Mouse (Mus musculus) frontal cortex, adult 2 months (tissue): Measurements from ENCODE around the gene Edem2. TPM values are rescaled to one million over a fixed set of nuclear protein-coding genes. Genes with fewer than 3 reads are reported as not detected.
A peak's percentile ranks its signal among the peaks of the same experiment; 100 is the strongest.

Experiments
- DNase-seq, 2 experiments: peaks; one replicate each; pipeline ENCODE4 v3.0.0; 2022; ENCODE audit warnings: low spot score in 1 of 2; ENCODE audit errors: extremely low spot score in 1 of 2
- polyA plus RNA-seq: library from polyadenylated mRNA; depleted of rRNA; stranded (reverse); fragments of >200 nt; gene quantifications from 2 replicates; pipeline ENCODE4 v1.2.3, GENCODE M21; 2012; rRNA removed

Gene Edem2
- 38.4 and 39.6 TPM in 2 replicates for polyA plus RNA-seq

DNA sequence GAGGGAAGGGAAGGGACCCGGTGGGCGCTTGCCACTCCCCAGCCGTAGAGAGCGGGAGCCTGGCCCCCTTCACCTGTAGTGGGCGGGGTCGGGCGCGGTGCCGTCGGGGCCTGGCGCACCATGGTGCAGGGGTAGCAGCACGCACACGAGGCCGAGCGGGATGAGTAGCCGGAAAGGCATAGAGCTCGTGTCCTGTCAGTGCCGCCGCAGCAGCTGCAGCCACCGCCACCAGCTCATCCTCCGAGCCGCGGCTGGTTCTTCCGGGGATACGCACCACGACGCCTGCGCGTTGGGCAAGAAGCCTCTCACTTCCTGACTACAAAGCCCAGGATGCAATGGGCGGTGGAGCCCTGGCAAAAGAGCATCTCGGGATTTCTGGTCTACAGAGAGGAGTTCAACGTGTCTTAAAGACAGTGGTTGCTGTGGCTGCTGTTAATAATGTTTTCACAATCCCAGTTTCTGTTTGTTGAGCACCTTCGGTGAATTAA lies at the start of gene Edem2:
TSS of gene Edem2 (minus strand) at position 318 of the 488 bp plus-strand sequence.
- peak; percentile 89 to 94 for DNase-seq

DNA sequence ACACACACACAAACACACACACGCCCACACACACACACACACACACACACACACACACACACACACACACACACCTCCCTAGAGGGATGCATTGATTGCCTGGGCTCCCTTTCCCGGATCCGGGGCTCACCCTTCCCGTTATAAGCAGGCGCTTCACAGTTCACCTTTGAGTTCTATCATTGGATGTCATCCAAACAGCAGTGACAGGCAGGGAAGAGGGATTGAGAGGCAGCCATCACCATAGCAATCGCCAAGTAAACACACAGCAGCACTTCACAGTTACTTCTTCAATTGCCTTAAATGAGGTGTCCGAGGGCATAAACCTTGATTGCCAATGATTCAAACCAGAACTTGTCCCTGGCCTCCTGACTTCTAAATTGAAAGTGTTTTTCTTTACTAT lies 49.8 kb upstream of the Edem2 start:
- DNase-seq: no peak

DNA sequence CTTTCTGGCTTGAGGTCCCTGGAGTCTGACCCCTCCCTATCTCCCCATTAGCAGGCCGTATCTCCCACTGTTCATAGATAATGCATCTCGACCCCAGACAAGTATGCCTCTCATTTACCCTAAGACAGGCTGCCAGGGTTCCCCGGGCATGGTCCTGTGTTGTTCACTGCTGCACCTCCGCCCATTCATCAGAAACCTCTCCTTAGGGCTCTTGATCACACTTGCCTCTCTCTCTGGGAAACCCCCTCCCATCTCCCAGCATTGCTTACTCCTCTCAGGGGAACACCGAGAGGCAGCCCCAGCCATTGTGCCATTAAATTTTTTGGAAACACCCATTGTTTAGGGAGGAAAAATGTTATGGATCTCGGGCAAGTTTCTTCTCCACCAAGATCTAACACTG lies 48.7 kb upstream of the Edem2 start:
- no peak for DNase-seq

DNA sequence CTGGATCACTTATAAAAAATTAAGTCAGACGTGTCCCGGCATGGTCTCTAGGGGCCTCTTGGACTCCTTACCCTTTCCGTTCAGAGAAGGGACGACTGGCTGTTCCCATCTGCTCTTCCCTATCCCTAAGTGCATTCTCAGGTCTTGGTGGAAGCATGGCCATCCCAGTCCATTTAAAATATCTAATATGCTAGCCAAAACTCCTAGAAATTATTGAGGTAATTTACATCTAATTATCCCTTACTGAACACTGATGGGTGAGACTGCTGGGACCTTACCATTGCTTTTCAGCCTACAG lies 48.4 kb upstream of the Edem2 start:
- no peak for DNase-seq

DNA sequence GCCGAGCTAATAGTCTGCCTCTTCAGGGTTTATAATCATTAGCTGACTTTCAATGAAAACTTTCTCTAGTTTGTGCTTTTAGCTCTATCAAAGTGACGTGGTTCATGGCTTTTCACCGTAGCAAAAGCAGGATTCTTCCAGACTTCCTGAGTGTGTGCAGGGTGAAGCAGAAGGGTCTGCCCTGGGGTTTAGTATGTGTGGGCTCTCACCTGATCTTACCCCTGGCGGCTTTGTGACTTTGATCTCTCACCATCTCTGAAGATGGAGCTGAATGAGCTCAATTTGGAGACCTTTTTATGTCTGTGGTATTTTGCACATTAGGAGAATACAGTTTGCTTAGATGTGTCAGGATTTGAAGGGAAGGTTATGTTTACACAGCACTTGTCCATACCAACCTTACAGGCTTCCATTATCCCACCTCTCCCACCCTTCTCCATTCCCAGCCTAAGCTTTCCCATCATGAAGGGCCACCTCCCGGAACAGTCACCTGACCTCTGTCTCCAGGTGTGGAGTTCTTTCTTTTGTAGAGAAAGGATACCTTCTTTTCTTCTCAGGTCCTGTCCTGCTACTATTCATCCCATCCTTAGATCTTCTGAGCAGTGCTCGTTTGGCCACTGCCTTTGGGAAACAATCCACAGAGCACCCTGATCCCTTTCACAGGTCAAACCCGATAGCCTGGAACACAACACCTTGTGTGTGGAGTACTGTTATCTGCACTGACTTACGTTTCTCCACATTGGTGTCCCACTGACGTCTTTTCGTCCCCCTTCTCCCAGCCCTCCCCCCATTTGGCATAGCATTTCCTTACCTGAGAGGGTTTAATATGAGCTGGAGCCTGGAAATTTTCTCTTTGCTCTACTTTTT lies 47.8 kb upstream of the Edem2 start:
- no peak for DNase-seq

DNA sequence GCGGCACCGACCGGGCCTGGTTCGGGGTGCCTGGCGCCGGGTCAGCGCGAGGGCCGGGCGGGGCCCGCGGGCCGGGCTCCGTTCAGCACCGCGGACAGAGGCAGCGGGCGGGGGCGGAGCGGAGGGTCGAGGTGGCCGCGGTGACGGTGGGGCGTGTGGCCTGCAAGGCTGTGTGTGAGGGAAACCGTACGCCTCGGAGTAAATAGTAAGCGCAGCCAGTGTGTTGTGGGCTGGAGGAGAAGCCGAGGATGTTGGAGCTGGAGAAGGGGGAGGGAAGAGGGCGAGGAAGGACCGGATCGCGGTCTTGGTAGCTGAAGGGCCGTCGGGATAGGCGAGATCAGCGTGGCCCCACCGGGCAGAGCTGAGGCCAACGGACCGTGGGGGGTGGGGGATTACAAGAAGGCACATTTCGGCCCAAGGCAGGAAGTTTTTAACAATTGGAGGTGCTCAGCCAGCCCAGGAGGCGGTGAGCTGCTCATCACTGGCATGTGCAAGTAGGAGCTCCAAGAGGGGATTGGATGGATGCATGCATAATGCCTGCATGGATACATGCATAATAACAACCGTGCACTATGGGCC lies 46.5 kb upstream of the Edem2 start:
- DNase-seq: peak in 1 of 2 experiments; percentile 42

DNA sequence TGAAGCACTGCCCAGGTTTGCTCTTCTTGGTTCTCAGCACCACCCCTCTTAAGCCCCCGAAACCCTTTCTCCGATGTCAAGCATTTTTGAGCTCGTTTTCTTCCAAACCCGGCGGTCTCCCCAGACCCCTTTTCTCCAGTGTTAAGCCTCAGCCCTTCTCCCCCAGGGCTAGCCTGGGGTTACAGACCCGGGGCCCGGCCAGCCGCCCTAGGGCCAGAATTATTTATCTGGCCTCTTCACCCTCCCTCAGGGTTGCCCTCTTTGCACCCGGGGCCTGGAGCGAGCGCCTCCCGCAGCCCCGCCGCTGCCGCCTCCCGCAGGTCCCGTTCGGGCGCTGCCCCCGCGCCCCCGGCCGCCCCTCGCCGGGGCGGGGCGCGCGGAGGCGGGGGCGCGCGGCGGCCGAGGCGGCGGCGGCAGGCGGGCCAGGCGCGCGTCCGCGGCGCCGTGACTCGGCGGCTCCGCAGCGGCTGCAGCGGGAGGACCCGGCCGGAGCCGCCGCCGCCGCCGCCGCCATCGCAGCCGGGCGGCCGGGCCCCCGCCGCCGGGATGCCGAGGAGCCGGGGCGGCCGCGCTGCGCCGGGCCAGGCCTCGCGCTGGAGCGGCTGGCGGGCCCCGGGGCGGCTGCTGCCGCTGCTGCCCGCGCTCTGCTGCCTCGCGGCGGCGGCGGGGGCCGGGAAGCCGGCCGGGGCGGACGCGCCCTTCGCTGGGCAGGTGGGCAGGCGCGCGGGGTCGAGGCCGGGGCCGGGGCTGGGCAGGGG lies 45.8 kb upstream of the Edem2 start, which contains the start of gene Mmp24:
TSS of gene Mmp24 (plus strand) at position 416 of the 758 bp plus-strand sequence.
- no peak for DNase-seq

DNA sequence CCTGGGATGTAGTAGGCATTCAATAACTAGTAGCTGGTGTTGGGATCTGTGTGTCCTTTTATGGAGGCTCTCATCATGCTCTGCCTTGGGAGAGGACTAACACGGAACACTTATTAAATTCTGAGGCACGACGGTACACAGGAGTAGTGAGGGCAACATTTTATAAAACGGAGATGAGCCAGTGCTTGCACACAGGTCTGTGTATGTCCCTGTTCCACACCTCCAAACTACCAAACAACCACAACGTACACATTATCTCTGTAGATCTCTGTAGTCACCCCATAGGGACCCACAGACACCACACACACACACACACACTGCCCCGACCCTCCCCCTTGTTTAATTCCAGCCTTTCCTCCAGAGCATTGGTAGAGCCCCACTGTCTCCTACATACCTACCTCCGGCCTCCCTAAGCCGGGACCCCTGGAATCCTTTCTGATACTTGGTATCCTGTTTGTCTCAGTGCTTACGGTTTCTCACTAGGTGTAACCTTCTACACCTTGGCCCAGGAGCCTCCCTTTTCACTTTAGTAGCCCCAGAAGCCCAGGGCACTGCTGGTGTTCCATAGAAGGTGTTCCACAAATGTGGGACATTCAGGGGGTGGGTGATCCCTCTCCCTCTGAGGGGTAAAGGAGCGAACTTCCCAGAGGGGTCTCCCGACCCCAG lies 45.1 kb upstream of the Edem2 start:
- no peak for DNase-seq

DNA sequence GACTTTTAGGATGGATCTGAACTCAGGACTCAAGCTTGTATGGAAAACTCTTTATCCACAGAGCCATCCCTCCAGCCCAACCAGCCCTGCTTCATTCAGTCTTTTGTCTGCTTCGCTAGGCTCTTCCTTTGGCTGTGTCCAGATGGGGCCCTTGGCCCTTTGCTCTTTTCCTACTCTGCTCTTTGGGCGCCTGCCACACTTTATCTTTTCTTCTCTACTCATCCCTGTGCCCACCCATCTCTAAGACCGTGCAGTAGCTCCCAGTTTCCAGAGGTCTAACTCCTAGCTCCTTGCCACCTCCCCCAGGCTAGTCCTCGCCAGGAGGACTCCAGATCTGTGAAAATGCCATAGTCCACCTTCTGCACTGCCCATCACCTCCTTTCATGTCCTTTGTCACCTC lies 44.4 kb upstream of the Edem2 start:
- DNase-seq: no peak

DNA sequence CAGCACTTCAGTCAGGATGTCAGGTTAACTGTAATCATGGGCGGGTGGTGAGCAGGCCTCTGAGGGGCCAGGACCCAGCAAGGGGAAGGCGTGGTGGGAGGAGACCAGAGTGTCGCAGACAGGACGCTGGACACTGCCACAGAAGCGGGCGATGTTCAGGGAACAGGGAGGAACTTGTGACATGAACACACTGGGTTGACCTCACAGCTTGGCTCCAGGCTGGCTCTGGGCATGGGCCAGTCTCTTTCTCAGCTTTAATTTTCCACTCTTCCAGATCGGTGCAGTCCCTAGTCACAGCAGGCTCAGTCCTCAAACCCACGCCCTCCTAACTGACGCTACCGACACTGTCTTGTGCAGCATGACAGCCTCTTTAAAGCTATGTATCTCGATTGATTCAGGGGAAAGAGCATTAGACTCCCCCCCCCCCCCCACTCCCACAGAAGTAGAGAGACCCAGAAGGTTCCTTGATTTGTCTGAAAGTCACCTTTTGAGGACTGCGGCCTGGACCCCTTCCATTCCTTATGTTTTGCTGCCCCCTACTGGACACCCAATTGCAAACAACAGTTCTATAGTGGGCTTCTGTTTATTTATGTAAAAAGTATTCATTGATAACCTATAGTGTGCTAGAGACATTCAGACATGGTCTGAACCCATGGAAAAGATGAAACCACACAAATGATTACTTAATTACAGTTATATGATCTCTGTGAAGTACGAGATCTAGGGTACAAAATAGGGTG lies 35.6 kb upstream of the Edem2 start:
- peak in 1 of 2 experiments; percentile 86 for DNase-seq

DNA sequence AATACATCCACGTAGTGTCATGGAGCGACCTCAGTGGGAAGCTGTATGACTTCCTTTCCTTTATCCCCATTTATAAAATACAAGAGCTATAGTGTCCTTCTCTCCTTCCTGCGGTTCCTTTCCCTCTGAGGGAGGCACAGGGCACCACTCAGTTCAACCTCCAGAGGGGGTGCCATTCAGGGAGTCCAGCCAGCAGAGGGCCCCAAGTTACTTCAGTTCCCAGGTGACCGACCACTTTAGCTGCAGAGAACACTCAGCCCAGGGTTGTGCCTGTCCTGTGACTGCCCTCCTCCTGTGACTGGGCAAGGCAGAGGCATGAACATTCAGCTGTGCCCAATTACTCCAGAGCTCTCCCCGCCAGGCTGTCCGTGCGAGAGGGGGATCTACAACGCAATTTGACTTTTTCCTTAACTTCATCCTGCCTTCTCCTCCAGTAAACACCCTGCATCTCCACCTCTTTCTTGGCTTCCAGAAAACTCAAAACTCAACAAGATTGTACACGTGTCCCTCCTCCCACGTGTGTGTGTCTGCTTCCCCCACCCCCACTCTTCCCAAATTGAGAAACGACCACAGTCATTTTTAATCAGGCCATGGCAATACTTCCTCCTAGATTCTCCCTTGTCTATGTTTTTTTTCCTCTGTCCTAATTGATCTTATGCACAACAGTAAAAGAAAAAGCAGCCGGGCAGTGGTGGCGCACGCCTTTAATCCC lies 27.7 kb upstream of the Edem2 start:
- no peak for DNase-seq

DNA sequence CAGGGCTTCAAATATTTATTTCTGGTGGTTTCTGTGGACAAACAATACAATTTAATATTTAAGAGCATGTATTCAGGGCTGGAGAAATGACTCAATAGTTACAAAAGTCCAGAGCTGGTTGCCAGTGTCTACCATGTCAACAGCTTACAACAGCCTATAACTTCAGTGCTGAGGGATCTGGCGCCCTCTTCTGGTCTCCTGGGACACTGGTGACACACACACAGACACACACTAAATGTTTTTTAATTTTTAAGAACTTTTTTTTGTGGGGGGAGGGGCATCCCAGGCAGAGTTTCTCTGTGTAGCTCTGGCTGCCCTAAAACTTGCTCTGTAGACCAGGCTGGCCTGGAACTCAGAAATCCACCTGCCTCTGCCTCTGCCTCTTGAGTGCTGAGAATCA lies 26.5 kb upstream of the Edem2 start:
- DNase-seq: peak in 1 of 2 experiments; percentile 34

DNA sequence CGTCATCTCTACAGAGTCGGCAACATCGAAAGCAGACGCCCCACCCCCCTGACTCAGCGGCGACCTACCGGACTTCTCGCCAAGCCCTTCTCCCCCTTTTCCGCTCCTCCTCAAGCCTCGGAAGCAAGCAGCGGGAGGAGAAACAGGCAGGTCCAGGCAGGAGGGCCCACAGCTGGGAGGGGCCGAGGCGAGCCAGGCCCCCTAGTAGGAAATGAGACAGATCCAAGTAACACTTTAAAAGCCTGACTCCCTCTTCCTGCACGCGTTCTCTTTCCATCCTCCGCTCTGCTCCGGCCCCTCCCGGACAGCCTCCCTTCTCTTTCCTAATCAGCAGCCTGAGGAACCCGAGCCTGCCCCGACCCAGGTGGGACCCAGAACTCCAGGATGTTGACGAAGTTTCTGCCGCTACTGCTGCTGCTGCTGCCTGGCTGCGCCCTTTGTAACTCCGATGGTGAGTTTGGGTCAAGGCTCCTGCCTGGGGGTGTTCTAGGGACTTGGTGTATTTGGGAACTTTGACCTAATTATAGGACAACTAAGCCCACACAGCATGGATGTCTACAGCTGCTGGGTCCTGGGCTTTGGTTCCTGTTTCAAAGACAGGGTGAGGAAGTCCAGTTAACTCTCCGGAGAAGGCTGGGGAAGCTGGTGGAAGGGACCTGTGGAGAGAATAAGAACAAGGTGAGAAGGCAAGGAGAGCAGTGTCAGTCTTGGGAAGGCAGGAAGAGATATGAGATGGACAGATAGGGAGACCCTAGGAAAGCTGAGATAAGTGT lies 21.9 kb upstream of the Edem2 start, which contains the start of gene Procr:
TSS of gene Procr (plus strand) at position 104 of the 773 bp plus-strand sequence.
- no peak for DNase-seq

DNA sequence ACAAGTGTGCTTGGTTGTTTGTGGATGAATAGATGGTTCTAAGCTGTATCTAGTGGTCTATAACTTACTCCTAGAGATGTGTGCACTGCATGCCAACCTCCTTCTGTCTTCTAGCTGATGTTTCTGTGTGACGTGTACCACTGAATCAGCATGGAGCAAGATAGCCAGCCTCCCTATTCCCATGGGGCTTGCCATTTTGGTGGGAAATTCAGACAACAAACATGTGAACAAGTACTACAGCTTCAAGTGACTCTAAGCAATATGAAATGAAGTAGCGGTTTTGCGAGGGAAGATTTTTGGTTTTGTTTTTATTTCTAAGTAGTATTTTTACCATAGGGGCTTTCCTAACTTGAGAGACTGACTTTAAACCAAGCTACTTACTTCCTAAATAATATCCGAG lies 20.1 kb upstream of the Edem2 start:
- no peak for DNase-seq

DNA sequence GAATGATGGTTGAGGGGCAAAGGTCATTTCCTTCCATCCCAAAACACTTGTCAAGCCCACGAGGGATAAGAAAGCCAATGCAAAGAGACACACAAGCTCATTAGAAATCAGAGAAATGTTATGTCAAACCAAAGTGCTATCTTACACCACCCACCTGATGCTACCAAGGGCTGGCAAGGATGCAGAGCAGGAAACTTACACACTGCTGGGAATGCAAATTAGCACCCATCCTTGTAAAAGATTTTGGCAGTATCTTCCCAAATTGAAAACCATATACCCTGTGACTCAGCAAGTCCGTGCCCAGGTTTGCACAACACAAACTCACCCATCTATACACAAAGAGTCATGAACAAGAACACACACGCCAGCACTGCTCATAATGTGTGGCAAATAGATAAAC lies 16.2 kb upstream of the Edem2 start:
- peak in 1 of 2 experiments; percentile 25 for DNase-seq

DNA sequence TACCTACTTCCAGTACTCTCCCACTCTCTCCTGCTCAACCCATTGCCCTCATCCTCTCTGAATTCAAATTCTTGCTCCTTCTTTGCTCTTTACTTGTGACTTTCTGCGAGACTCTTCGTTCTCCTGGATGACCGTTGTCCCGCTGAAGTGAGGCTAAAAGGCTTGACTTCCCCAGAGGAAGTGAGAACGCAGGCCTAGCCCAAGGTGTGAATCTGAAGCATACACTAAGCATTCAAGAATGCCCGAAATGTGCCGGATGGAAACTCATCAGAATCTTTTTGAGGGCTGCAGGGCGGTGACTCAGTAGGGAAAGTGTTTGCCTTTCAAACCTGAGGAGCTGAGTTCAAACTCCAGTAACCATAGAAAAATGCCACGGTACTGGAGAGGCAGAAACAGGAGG lies 14.1 kb upstream of the Edem2 start:
- no peak for DNase-seq

DNA sequence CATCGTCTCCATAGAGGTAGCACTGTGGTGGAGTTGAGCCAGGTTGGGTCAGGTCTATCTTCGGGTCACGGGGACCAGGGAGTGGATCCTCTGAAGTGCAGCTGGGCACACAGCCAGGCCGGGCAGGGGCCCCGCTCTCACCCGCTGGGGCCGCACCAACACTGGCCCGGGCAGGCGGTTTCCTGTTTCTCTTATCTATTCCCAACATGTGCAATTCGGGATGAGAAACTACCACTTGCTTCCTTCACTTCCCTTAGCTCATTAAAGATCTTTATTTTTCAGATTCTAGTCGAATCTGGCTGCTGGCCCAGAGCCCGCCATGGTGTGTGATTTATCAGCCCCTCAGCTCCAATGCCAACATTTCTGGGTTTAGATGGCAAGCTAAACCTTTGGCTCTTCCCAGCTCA lies 13.7 kb upstream of the Edem2 start:
- DNase-seq: no peak

DNA sequence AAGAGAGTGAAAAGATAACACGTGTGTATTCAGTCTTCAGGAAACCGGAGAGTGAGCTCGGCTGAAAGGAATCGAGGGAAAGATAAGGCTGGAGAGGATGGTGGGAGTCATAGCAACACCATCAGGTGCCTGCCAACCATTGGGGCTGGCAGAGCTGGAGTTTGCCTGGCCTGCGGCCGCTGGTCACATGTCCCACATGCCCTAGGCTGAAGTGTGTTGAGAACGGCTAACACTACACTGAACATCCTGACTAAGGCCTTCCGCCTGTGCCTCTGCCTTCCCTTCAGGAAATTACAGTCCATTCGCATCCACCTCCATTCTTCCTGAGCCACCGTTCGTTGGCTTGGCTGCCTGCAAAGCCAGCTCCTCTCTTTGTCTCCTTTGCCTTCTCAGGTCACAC lies 12.9 kb upstream of the Edem2 start:
- no peak for DNase-seq

DNA sequence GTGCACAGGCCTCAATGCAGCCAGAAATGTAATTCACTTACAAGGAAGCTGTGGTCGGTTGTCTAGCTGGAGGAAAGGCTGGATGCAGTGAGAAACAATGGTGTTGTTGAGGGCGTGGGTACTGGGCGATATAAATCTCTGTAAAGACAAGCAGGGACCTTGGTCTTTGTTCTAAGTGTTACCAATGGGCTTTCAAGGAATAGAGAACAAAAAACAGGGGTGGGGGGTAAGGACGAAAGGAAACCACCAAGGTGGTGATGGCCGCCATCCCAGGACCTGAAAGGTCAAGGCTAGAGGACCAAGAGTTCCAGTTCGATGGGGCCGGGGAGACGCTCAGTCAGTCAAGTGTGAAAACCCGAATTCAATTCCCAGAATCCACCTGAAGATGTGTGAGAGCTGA lies 8.5 kb upstream of the Edem2 start:
- DNase-seq: no peak
